Mouse (Mus musculus) brain, embryonic 18.5 days (tissue): ENCODE measurements around the gene Hexim1.
A peak's percentile ranks its signal among the peaks of the same experiment; 100 is the strongest.

Experiments
- DNase-seq: peaks from one replicate; pipeline ENCODE4 v3.0.0-alpha.2; 2012; ENCODE audit warnings: low read depth, low spot score

Hexim1 gene

GRCm38 (mm10) chr11:103118866-103119265 is 2.8 kb downstream of the Hexim1 start:
- no peak for DNase-seq

- DNase-seq: no peak
Measured at GRCm38 (mm10) chr11:103119609-103120008, 3.6 kb downstream of the Hexim1 start.

GRCm38 (mm10) chr11:103120315-103120714 is 4.3 kb downstream of the Hexim1 start:
- no peak for DNase-seq

GRCm38 (mm10) chr11:103131701-103132575 is 15.9 kb downstream of the Hexim1 start, which contains the start of gene Hexim2:
Gene Hexim2, plus strand, starts transcription at chr11:103132429.
- DNase-seq: no peak

- peak; percentile 100 for DNase-seq
Measured at GRCm38 (mm10) chr11:103132576-103133455, 16.8 kb downstream of the Hexim1 start.

- no peak for DNase-seq
Measured at GRCm38 (mm10) chr11:103133456-103134185, 17.6 kb downstream of the Hexim1 start.

GRCm38 (mm10) chr11:103134221-103134620 is 18.2 kb downstream of the Hexim1 start:
- no peak for DNase-seq

GRCm38 (mm10) chr11:103136039-103136577 is 20.1 kb downstream of the Hexim1 start:
- DNase-seq: no peak

GRCm38 (mm10) chr11:103139951-103140762 is 24.1 kb downstream of the Hexim1 start:
- no peak for DNase-seq

GRCm38 (mm10) chr11:103140763-103141100 is 24.7 kb downstream of the Hexim1 start:
- DNase-seq: no peak

GRCm38 (mm10) chr11:103141101-103141943 is 25.3 kb downstream of the Hexim1 start:
- no peak for DNase-seq

- DNase-seq: no peak
Measured at GRCm38 (mm10) chr11:103141944-103142255, 25.9 kb downstream of the Hexim1 start.

- peak; percentile 93 for DNase-seq
Measured at GRCm38 (mm10) chr11:103142441-103143182, 26.6 kb downstream of the Hexim1 start.

- no peak for DNase-seq
Measured at GRCm38 (mm10) chr11:103144309-103145285, 28.6 kb downstream of the Hexim1 start.

GRCm38 (mm10) chr11:103146386-103146785 is 30.4 kb downstream of the Hexim1 start:
- DNase-seq: no peak

- DNase-seq: no peak
Measured at GRCm38 (mm10) chr11:103147766-103148165, 31.7 kb downstream of the Hexim1 start.

GRCm38 (mm10) chr11:103149771-103150170 is 33.7 kb downstream of the Hexim1 start:
- DNase-seq: no peak
